Comparison of ENCODE assay signal across 9 mouse cellular contexts in genomic region chr16:74410125-74410524, GRCm38 (mm10). TPM values are rescaled to one million over a fixed set of nuclear protein-coding genes. Genes with fewer than 3 reads are reported as not detected.
DNase-seq lines count a peak whose midpoint lies in the region; ATAC-seq lines count a peak whose summit lies in the region.
"Had no signal": no experiment of that assay in that cellular context is flagged by ENCODE, and none has a peak within 500 bp of the region (broad histone marks: within the 10 kb centered on the region; RNA-seq: fewer than 3 reads in every experiment).

No protein-coding gene starts in this region.

- WGBS in heart, embryonic 16.5 days = 28% methylated on average over 6 of the region's 6 CpGs
- WGBS in forebrain, embryonic 10.5 days = 23% methylated on average over 6 of the region's 6 CpGs
- WGBS in kidney, embryonic 16.5 days = 6% methylated on average over 6 of the region's 6 CpGs
- WGBS in midbrain, embryonic 11.5 days = 31% methylated on average over 6 of the region's 6 CpGs

- intact Hi-C loops in heart, postnatal 36 days (cut with DNase I) = no loop called here

- H3K27me3 ChIP-seq in heart, embryonic 16.5 days (ENCODE audit: control insufficient read depth, insufficient read depth, low read length) = peaks cover 6% of the 10 kb centered on the region
- H3K27me3 ChIP-seq in forebrain, embryonic 10.5 days (ENCODE audit: poor library complexity, severe bottlenecking) = peaks cover 13% of the 10 kb centered on the region
- H3K27me3 ChIP-seq in kidney, embryonic 16.5 days (ENCODE audit: insufficient read depth, low read length) = no peaks in the 10 kb centered on the region
- H3K27me3 ChIP-seq in midbrain, embryonic 11.5 days (ENCODE audit: control insufficient read depth, insufficient read depth, low read length) = peaks cover 4% of the 10 kb centered on the region; the same call in 1 of the 2 replicates

- no peaks in the 10 kb centered on the region for H3K36me3 ChIP-seq in heart, embryonic 16.5 days (ENCODE audit: control insufficient read depth, insufficient read depth)
- no peaks in the 10 kb centered on the region for H3K36me3 ChIP-seq in forebrain, embryonic 10.5 days (replicated peaks)
- H3K36me3 ChIP-seq in kidney, embryonic 16.5 days (ENCODE audit: insufficient read depth, low read length) = no peaks in the 10 kb centered on the region
- no peaks in the 10 kb centered on the region for H3K36me3 ChIP-seq in midbrain, embryonic 11.5 days (ENCODE audit: control insufficient read depth, insufficient read depth, low read length)
- H3K36me3 ChIP-seq: G1E had no signal

- peak overlapping the region; percentile 49 for H3K4me3 ChIP-seq in heart, embryonic 16.5 days (ENCODE audit: low read length)
- peak overlapping the region; percentile 70 for H3K4me3 ChIP-seq in forebrain, embryonic 10.5 days
- peak overlapping the region; percentile 69 for H3K4me3 ChIP-seq in kidney, embryonic 16.5 days (ENCODE audit: low read length)
- H3K4me3 ChIP-seq in midbrain, embryonic 11.5 days (ENCODE audit: low read depth, low read length) = peak overlapping the region; percentile 63

- ATAC-seq in heart, embryonic 16.5 days (replicated peaks; ENCODE audit: extremely low read depth, insufficient read depth, low FRiP score) = no peak
- no peak for ATAC-seq in kidney, embryonic 16.5 days (ENCODE audit: low FRiP score, low TSS enrichment)
- no peak for ATAC-seq in midbrain, embryonic 11.5 days (ENCODE audit: low FRiP score)

- peaks cover 10% of the 10 kb centered on the region for H3K4me1 ChIP-seq in heart, embryonic 16.5 days (ENCODE audit: control insufficient read depth, insufficient read depth, low read length)
- H3K4me1 ChIP-seq in forebrain, embryonic 10.5 days = peaks cover 35% of the 10 kb centered on the region
- peaks cover 9% of the 10 kb centered on the region; the same call in 1 of the 2 replicates for H3K4me1 ChIP-seq in kidney, embryonic 16.5 days (ENCODE audit: insufficient read depth, low read length)
- peaks cover 2% of the 10 kb centered on the region; the same call in 1 of the 2 replicates for H3K4me1 ChIP-seq in midbrain, embryonic 11.5 days (ENCODE audit: control insufficient read depth, insufficient read depth, low read length)

- H3K9ac ChIP-seq in heart, embryonic 16.5 days (ENCODE audit: low read length) = no peak overlapping the region
- H3K9ac ChIP-seq in kidney, embryonic 16.5 days (replicated peaks; ENCODE audit: low read length) = peak overlapping the region; percentile 74
- H3K9ac ChIP-seq in midbrain, embryonic 11.5 days (ENCODE audit: low read length) = no peak overlapping the region

- H3K4me2 ChIP-seq in heart, embryonic 16.5 days (ENCODE audit: low read depth, low read length) = peak overlapping the region; percentile 92; the same call in 1 of the 2 replicates
- peak overlapping the region; percentile 95 for H3K4me2 ChIP-seq in kidney, embryonic 16.5 days (replicated peaks; ENCODE audit: low read depth, low read length)
- peak overlapping the region; percentile 83 for H3K4me2 ChIP-seq in midbrain, embryonic 11.5 days

- no peaks in the 10 kb centered on the region for H3K9me3 ChIP-seq in heart, embryonic 16.5 days (replicated peaks; ENCODE audit: control insufficient read depth, low read length)
- no peaks in the 10 kb centered on the region for H3K9me3 ChIP-seq in forebrain, embryonic 10.5 days
- H3K9me3 ChIP-seq in kidney, embryonic 16.5 days (ENCODE audit: low read length) = no peaks in the 10 kb centered on the region
- no peaks in the 10 kb centered on the region for H3K9me3 ChIP-seq in midbrain, embryonic 11.5 days (ENCODE audit: control insufficient read depth, low read length)

- H3K27ac ChIP-seq in heart, embryonic 16.5 days (ENCODE audit: low read length) = no peak overlapping the region
- peak overlapping the region; percentile 25; the same call in 1 of the 2 replicates for H3K27ac ChIP-seq in forebrain, embryonic 10.5 days
- peak overlapping the region; percentile 65 for H3K27ac ChIP-seq in kidney, embryonic 16.5 days (ENCODE audit: low read length)
- no peak overlapping the region for H3K27ac ChIP-seq in midbrain, embryonic 11.5 days (ENCODE audit: low read depth, low read length)

- DNase-seq in heart, postnatal 36 days = no peak
- DNase-seq in forebrain, embryonic 10.5 days (ENCODE audit: extremely low spot score, low spot score) = no peak
- peak; percentile 88 for DNase-seq in midbrain, embryonic 11.5 days (ENCODE audit: low spot score, missing footprints)
- no peak for DNase-seq in urinary bladder, postnatal 10 days (ENCODE audit: low spot score)
- DNase-seq in spleen, postnatal 36 days (ENCODE audit: low spot score in 2 of 2) = no peak
- no peak for DNase-seq in adrenal gland, adult 18-20 months (ENCODE audit: low spot score in 2 of 2)

RNA-seq across cellular contexts. Expression of gene Robo2, which starts 1.5 kb away (rescaled TPM):
- 4.4 and 6.9 TPM in 2 replicates for polyA plus RNA-seq in heart, embryonic 16.5 days (2015; fragmentation: Nextera tagmentation; extraction: Ambion mirVana)
- under 1 TPM; 0.39 to 0.54 TPM for total RNA-seq in heart, postnatal 36 days (2021)
- 14.2 and 14.4 TPM in 2 replicates for polyA plus RNA-seq in forebrain, embryonic 10.5 days (2016; fragmentation: Nextera tagmentation; extraction: Ambion mirVana)
- 83.4 and 102 TPM in 2 replicates for polyA plus RNA-seq in kidney, embryonic 16.5 days (2015; fragmentation: Nextera tagmentation; extraction: Ambion mirVana)
- polyA plus RNA-seq in midbrain, embryonic 11.5 days (2014; fragmentation: Nextera tagmentation; extraction: Ambion mirVana) = 19.8 and 25.5 TPM in 2 replicates
- 1 to 10 TPM; 3.8 to 4.1 TPM for total RNA-seq in adrenal gland, adult 18-20 months (2021)
- polyA plus RNA-seq: G1E had no signal

Comparison
In these comparisons a context has a peak if more than half of its experiments do, and no peak if none do; other contexts are left out.
1. H3K27ac ChIP-seq: peak in forebrain, embryonic 10.5 days (single experiment) and kidney, embryonic 16.5 days (single experiment); none in heart, embryonic 16.5 days (single experiment) and midbrain, embryonic 11.5 days (single experiment).
2. Peak in every context shown above with its lines, with median percentiles within 50 percentile points of each other: H3K4me2 ChIP-seq and H3K4me3 ChIP-seq.